18 mouse cellular contexts compared by ENCODE assay signal in genomic region chr13:69294483-69294882, GRCm38 (mm10).
A peak's percentile ranks its signal among the peaks of the same experiment; 100 is the strongest.
DNase-seq lines count a peak whose midpoint lies in the region; ATAC-seq and TF ChIP-seq lines count a peak whose summit lies in the region.
"Had no signal": no experiment of that assay in that cellular context is flagged by ENCODE, and none has a peak within 500 bp of the region (broad histone marks: within the 10 kb centered on the region; RNA-seq: fewer than 3 reads in every experiment).

No protein-coding gene starts in this region.

- H3K36me3 ChIP-seq in lung, embryonic 14.5 days (ENCODE audit: insufficient read depth), result no peaks in the 10 kb centered on the region
- H3K36me3 ChIP-seq: embryonic facial prominence, embryonic 10.5 days; liver, embryonic 13.5 days; neural tube, embryonic 12.5 days had no signal

- peak; percentile 62; the same call in 1 of the 2 replicates for ATAC-seq in frontal cortex, adult (ENCODE audit: low TSS enrichment)
- no peak for ATAC-seq in lung, embryonic 14.5 days (ENCODE audit: insufficient read depth)

- H3K4me3 ChIP-seq in lung, embryonic 14.5 days (ENCODE audit: low read depth, low read length), result no peak overlapping the region
- H3K4me3 ChIP-seq: embryonic facial prominence, embryonic 10.5 days; erythroblast, embryonic 14.5 days; liver, embryonic 13.5 days; neural tube, embryonic 12.5 days had no signal

- no peak for DNase-seq in frontal cortex, postnatal 10 days (ENCODE audit: low spot score in 2 of 2)
- DNase-seq in lung, embryonic 14.5 days, result peak; percentile 72
- no peak for DNase-seq in lung, postnatal 25 days (ENCODE audit: low spot score)
- peak; percentile 51 to 78 for DNase-seq in layer of hippocampus, adult 18-20 months (ENCODE audit: low spot score in 2 of 2)
- DNase-seq in lung, postnatal 10 days, result peak; percentile 56
- DNase-seq in kidney, adult 18-20 months, result no peak
- no peak for DNase-seq in urinary bladder, postnatal 10 days (ENCODE audit: low spot score)
- DNase-seq: adrenal gland, postnatal 36 days; cerebellum, postnatal 25 days; kidney, adult 8-10 months; kidney, postnatal 36 days; liver, embryonic 13.5 days; spleen, adult 18-20 months; thymus, postnatal 25 days had no signal

- no peak overlapping the region for H3K27ac ChIP-seq in lung, embryonic 14.5 days (ENCODE audit: low read depth)
- H3K27ac ChIP-seq: embryonic facial prominence, embryonic 10.5 days; liver, embryonic 13.5 days; neural tube, embryonic 12.5 days had no signal

- no peak overlapping the region for H3K4me2 ChIP-seq in lung, embryonic 14.5 days
- H3K4me2 ChIP-seq: liver, embryonic 13.5 days; neural tube, embryonic 12.5 days had no signal

- WGBS in lung, embryonic 14.5 days, result 61% methylated on average over 1 of the region's 1 CpGs

- H3K9me3 ChIP-seq in lung, embryonic 14.5 days (ENCODE audit: low read depth, low read length), result no peaks in the 10 kb centered on the region
- H3K9me3 ChIP-seq: embryonic facial prominence, embryonic 10.5 days; liver, embryonic 13.5 days had no signal

- no peak overlapping the region for H3K9ac ChIP-seq in lung, embryonic 14.5 days
- H3K9ac ChIP-seq: liver, embryonic 13.5 days; neural tube, embryonic 12.5 days had no signal

- no peak for TF ChIP-seq CTCF in lung, embryonic 14.5 days (IDR thresholded peaks at IDR 0.05; ENCODE audit: low read depth)

- H3K4me1 ChIP-seq in lung, embryonic 14.5 days (ENCODE audit: insufficient read depth), result no peaks in the 10 kb centered on the region
- H3K4me1 ChIP-seq: embryonic facial prominence, embryonic 10.5 days; liver, embryonic 13.5 days; neural tube, embryonic 12.5 days had no signal

- no peaks in the 10 kb centered on the region for H3K27me3 ChIP-seq in lung, embryonic 14.5 days (ENCODE audit: insufficient read depth, low read length)
- H3K27me3 ChIP-seq: liver, embryonic 13.5 days; neural tube, embryonic 12.5 days had no signal

Comparison
In these comparisons a context has a peak if more than half of its experiments do, and no peak if none do; other contexts are left out.
1. DNase-seq: peak in lung, embryonic 14.5 days (single experiment), layer of hippocampus, adult 18-20 months (2 of 2) and lung, postnatal 10 days (single experiment); none in frontal cortex, postnatal 10 days (0 of 2), lung, postnatal 25 days (single experiment), kidney, adult 18-20 months (single experiment) and urinary bladder, postnatal 10 days (single experiment).